Mouse (Mus musculus): ENCODE results near the gene Mlph. TPM values are rescaled to one million over a fixed set of nuclear protein-coding genes. Genes with fewer than 3 reads are reported as not detected.

Gene Mlph
- polyA plus RNA-seq, 1 experiment from 2014 or later, result 0.13 TPM

DNA sequence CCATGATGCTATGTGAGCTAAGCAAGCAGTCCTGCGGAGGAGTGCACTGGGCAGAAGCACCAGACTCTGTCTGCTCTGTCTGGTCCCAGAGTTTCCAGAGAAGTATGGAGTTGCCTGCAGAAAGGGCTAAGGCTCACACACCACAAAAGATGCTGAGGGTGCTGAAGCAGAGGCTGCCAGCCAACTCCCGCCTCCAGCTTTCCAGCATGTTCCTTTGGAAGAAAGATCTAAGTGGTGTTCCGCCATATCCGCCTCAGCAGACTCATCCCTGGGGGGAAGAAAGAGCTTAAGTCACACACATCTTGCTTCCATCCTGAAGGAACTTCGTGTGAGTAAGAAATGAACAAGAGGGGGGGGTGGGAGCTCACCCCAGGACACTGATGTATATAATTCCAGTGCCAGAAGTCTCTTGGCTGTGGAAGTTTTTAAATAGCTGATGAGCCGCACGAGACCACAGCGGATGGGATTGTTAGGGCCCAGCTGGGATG lies 10.9 kb upstream of the Mlph start:
- 0 out of 2 replicates have a peak, but pooled peaks cover 4% of the 10 kb centered on the region for H3K4me1 ChIP-seq (replicated peaks; ENCODE audit: control insufficient read depth, insufficient read depth, low read length)
- H3K4me2 ChIP-seq (replicated peaks), result no peak overlapping the region
- H3K36me3 ChIP-seq (replicated peaks; ENCODE audit: control insufficient read depth, insufficient read depth), result no peaks in the 10 kb centered on the region
- no peak overlapping the region for H3K27ac ChIP-seq
- no peak overlapping the region for H3K9ac ChIP-seq
- WGBS, result 73% methylated on average over 8 of the region's 8 CpGs
- H3K4me3 ChIP-seq (replicated peaks; ENCODE audit: low read length), result no peak overlapping the region
- no peak for ATAC-seq (ENCODE audit: low FRiP score)
- DNase-seq (ENCODE audit: low spot score), result no peak
- no peaks in the 10 kb centered on the region for H3K9me3 ChIP-seq (ENCODE audit: control insufficient read depth, low read length)
- no peaks in the 10 kb centered on the region for H3K27me3 ChIP-seq (ENCODE audit: control insufficient read depth, insufficient read depth, low read length)

GRCm38 (mm10) chr1:90904729-90905404 lies 10.0 kb upstream of the Mlph start:
- no peak for DNase-seq (ENCODE audit: low spot score)
- Histone ChIP-seq H3K9me3 (ENCODE audit: control insufficient read depth, low read length) (no peaks in the 10 kb centered on the region), H3K27me3 (ENCODE audit: control insufficient read depth, insufficient read depth, low read length) (no peaks in the 10 kb centered on the region), H3K4me1 (replicated peaks; ENCODE audit: control insufficient read depth, insufficient read depth, low read length) (0 out of 2 replicates have a peak, but pooled peaks cover 4% of the 10 kb centered on the region), H3K9ac (no peak overlapping the region), H3K36me3 (replicated peaks; ENCODE audit: control insufficient read depth, insufficient read depth) (no peaks in the 10 kb centered on the region), H3K27ac (no peak overlapping the region), H3K4me3 (replicated peaks; ENCODE audit: low read length) (no peak overlapping the region), H3K4me2 (replicated peaks) (no peak overlapping the region)
- no peak for ATAC-seq (ENCODE audit: low FRiP score)
- WGBS, result 90% methylated on average over 7 of the region's 7 CpGs

DNA sequence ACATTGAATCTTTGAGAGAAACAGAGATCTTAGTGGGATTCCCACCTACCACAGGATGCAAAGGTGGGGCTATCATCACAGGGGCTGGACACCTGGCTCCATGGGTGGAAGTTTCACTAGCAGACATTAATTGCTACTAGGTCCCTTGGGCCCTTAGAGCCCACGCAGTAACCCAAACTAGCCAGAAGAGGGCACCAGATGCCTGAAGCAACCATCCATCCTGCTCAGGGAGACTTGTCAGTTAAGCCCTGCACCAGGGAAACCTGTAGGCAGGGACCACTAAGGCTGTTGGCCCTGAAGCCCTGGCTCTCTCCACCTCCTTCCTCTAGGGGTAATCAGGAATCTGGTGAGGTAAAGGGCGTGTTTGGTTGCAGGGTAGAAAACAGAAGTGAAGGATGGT lies 8.5 kb upstream of the Mlph start:
- ATAC-seq (ENCODE audit: low FRiP score) (no peak), DNase-seq (ENCODE audit: low spot score) (peak; percentile 57)
- 16% methylated on average over 2 of the region's 2 CpGs for WGBS

GRCm38 (mm10) chr1:90909161-90909560 lies 5.7 kb upstream of the Mlph start:
- H3K9ac ChIP-seq, result no peak overlapping the region
- H3K4me2 ChIP-seq (replicated peaks), result no peak overlapping the region
- H3K4me3 ChIP-seq (replicated peaks; ENCODE audit: low read length), result no peak overlapping the region
- H3K4me1 ChIP-seq (replicated peaks; ENCODE audit: control insufficient read depth, insufficient read depth, low read length), result no peaks in the 10 kb centered on the region
- H3K36me3 ChIP-seq (replicated peaks; ENCODE audit: control insufficient read depth, insufficient read depth), result no peaks in the 10 kb centered on the region
- DNase-seq (ENCODE audit: low spot score) (no peak), ATAC-seq (ENCODE audit: low FRiP score) (no peak)
- no peaks in the 10 kb centered on the region for H3K27me3 ChIP-seq (ENCODE audit: control insufficient read depth, insufficient read depth, low read length)
- H3K9me3 ChIP-seq (ENCODE audit: control insufficient read depth, low read length), result no peaks in the 10 kb centered on the region
- no peak overlapping the region for H3K27ac ChIP-seq

More for the DNA sequence above, 8.5 kb upstream of the Mlph start:
- Histone ChIP-seq H3K9ac (no peak overlapping the region), H3K36me3 (replicated peaks; ENCODE audit: control insufficient read depth, insufficient read depth) (no peaks in the 10 kb centered on the region), H3K4me1 (replicated peaks; ENCODE audit: control insufficient read depth, insufficient read depth, low read length) (0 out of 2 replicates have a peak, but pooled peaks cover 4% of the 10 kb centered on the region), H3K4me3 (replicated peaks; ENCODE audit: low read length) (no peak overlapping the region), H3K27ac (no peak overlapping the region), H3K9me3 (ENCODE audit: control insufficient read depth, low read length) (no peaks in the 10 kb centered on the region), H3K27me3 (ENCODE audit: control insufficient read depth, insufficient read depth, low read length) (no peaks in the 10 kb centered on the region), H3K4me2 (replicated peaks) (no peak overlapping the region)

- H3K27ac ChIP-seq, result no peak overlapping the region
- no peaks in the 10 kb centered on the region for H3K9me3 ChIP-seq (ENCODE audit: control insufficient read depth, low read length)
- no peaks in the 10 kb centered on the region for H3K27me3 ChIP-seq (ENCODE audit: control insufficient read depth, insufficient read depth, low read length)
- DNase-seq (ENCODE audit: low spot score) (no peak), ATAC-seq (ENCODE audit: low FRiP score) (peak; percentile 60; the same call in 1 of the 2 replicates)
- no peaks in the 10 kb centered on the region for H3K36me3 ChIP-seq (replicated peaks; ENCODE audit: control insufficient read depth, insufficient read depth)
- no peak overlapping the region for H3K4me3 ChIP-seq (replicated peaks; ENCODE audit: low read length)
- no peaks in the 10 kb centered on the region; the same call in 1 of the 2 replicates for H3K4me1 ChIP-seq (replicated peaks; ENCODE audit: control insufficient read depth, insufficient read depth, low read length)
- 29% methylated on average over 17 of the region's 17 CpGs for WGBS
- no peak overlapping the region for H3K9ac ChIP-seq
- H3K4me2 ChIP-seq (replicated peaks), result 0 out of 2 replicates have a peak overlapping the region, but pooled peaks have one; percentile 6
Observed at GRCm38 (mm10) chr1:90909631-90910152, 5.2 kb upstream of the Mlph start.

GRCm38 (mm10) chr1:90913231-90913630 lies 1.7 kb upstream of the Mlph start:
- Histone ChIP-seq H3K9ac (no peak overlapping the region), H3K27ac (no peak overlapping the region), H3K27me3 (ENCODE audit: control insufficient read depth, insufficient read depth, low read length) (0 out of 2 replicates have a peak, but pooled peaks cover 13% of the 10 kb centered on the region), H3K4me2 (replicated peaks) (no peak overlapping the region), H3K4me1 (replicated peaks; ENCODE audit: control insufficient read depth, insufficient read depth, low read length) (peaks cover 5% of the 10 kb centered on the region), H3K36me3 (replicated peaks; ENCODE audit: control insufficient read depth, insufficient read depth) (no peaks in the 10 kb centered on the region), H3K9me3 (ENCODE audit: control insufficient read depth, low read length) (no peaks in the 10 kb centered on the region), H3K4me3 (replicated peaks; ENCODE audit: low read length) (no peak overlapping the region)
- ATAC-seq (ENCODE audit: low FRiP score) (no peak), DNase-seq (ENCODE audit: low spot score) (no peak)
- WGBS, result 69% methylated on average over 6 of the region's 6 CpGs

GRCm38 (mm10) chr1:90917509-90917908 lies 2.6 kb downstream of the Mlph start:
- Histone ChIP-seq H3K4me3 (replicated peaks; ENCODE audit: low read length) (no peak overlapping the region), H3K36me3 (replicated peaks; ENCODE audit: control insufficient read depth, insufficient read depth) (no peaks in the 10 kb centered on the region), H3K9me3 (ENCODE audit: control insufficient read depth, low read length) (peaks cover 14% of the 10 kb centered on the region; the same call in 1 of the 2 replicates), H3K9ac (no peak overlapping the region), H3K27ac (no peak overlapping the region), H3K27me3 (ENCODE audit: control insufficient read depth, insufficient read depth, low read length) (0 out of 2 replicates have a peak, but pooled peaks cover 13% of the 10 kb centered on the region), H3K4me1 (replicated peaks; ENCODE audit: control insufficient read depth, insufficient read depth, low read length) (peaks cover 5% of the 10 kb centered on the region), H3K4me2 (replicated peaks) (no peak overlapping the region)
- no peak for DNase-seq (ENCODE audit: low spot score)
- ATAC-seq (ENCODE audit: low FRiP score), result no peak
- WGBS, result 76% methylated on average over 6 of the region's 6 CpGs

GRCm38 (mm10) chr1:90921687-90922086 lies 6.8 kb downstream of the Mlph start:
- no peak for ATAC-seq (ENCODE audit: low FRiP score)
- H3K9ac ChIP-seq, result no peak overlapping the region

GRCm38 (mm10) chr1:90926030-90926429 lies 11.1 kb downstream of the Mlph start:
- ATAC-seq (ENCODE audit: low FRiP score), result no peak
- no peaks in the 10 kb centered on the region; the same call in 1 of the 2 replicates for H3K4me1 ChIP-seq (replicated peaks; ENCODE audit: control insufficient read depth, insufficient read depth, low read length)
- no peaks in the 10 kb centered on the region for H3K36me3 ChIP-seq (replicated peaks; ENCODE audit: control insufficient read depth, insufficient read depth)
- no peak for DNase-seq (ENCODE audit: low spot score)
- no peak overlapping the region for H3K4me2 ChIP-seq (replicated peaks)
- H3K27ac ChIP-seq, result no peak overlapping the region
- H3K27me3 ChIP-seq (ENCODE audit: control insufficient read depth, insufficient read depth, low read length), result peaks cover 8% of the 10 kb centered on the region; the same call in 1 of the 2 replicates
- no peaks in the 10 kb centered on the region for H3K9me3 ChIP-seq (ENCODE audit: control insufficient read depth, low read length)
- no peak overlapping the region for H3K4me3 ChIP-seq (replicated peaks; ENCODE audit: low read length)
- no peak overlapping the region for H3K9ac ChIP-seq
- WGBS, result 76% methylated on average over 4 of the region's 4 CpGs

More at GRCm38 (mm10) chr1:90921687-90922086, 6.8 kb downstream of the Mlph start:
- Histone ChIP-seq H3K36me3 (replicated peaks; ENCODE audit: control insufficient read depth, insufficient read depth) (no peaks in the 10 kb centered on the region), H3K4me2 (replicated peaks) (no peak overlapping the region), H3K4me1 (replicated peaks; ENCODE audit: control insufficient read depth, insufficient read depth, low read length) (no peaks in the 10 kb centered on the region), H3K27me3 (ENCODE audit: control insufficient read depth, insufficient read depth, low read length) (0 out of 2 replicates have a peak, but pooled peaks cover 3% of the 10 kb centered on the region), H3K27ac (no peak overlapping the region), H3K4me3 (replicated peaks; ENCODE audit: low read length) (no peak overlapping the region), H3K9me3 (ENCODE audit: control insufficient read depth, low read length) (peaks cover 14% of the 10 kb centered on the region; the same call in 1 of the 2 replicates)
- 93% methylated on average over 9 of the region's 9 CpGs for WGBS
- no peak for DNase-seq (ENCODE audit: low spot score)
